Mouse (Mus musculus): ENCODE measurements around the gene St7l.

St7l gene

GRCm38 (mm10) chr3:104888585-104888984, 24.8 kb downstream of the St7l start:
- in situ Hi-C loops (cut with MboI; ENCODE audit: unreplicated experiment in 2 of 2) = no loop called here

- in situ Hi-C loops (cut with MboI; ENCODE audit: unreplicated experiment in 2 of 2) = no loop called here
Measured at GRCm38 (mm10) chr3:104896141-104896540, 32.3 kb downstream of the St7l start.

GRCm38 (mm10) chr3:104901154-104901553, 37.3 kb downstream of the St7l start:
- in situ Hi-C loops (cut with MboI; ENCODE audit: unreplicated experiment in 2 of 2) = no loop called here

- in situ Hi-C loops (cut with MboI; ENCODE audit: unreplicated experiment in 2 of 2) = no loop called here
Measured at GRCm38 (mm10) chr3:104905389-104905788, 41.6 kb downstream of the St7l start.

- in situ Hi-C loops (cut with MboI; ENCODE audit: unreplicated experiment in 2 of 2) = no loop called here
Measured at GRCm38 (mm10) chr3:104906007-104906406, 42.2 kb downstream of the St7l start.

GRCm38 (mm10) chr3:104909195-104909594, 45.4 kb downstream of the St7l start:
- in situ Hi-C loops (cut with MboI; ENCODE audit: unreplicated experiment in 2 of 2) = no loop called here

GRCm38 (mm10) chr3:104914986-104915385, 51.2 kb downstream of the St7l start:
- in situ Hi-C loops (cut with MboI; ENCODE audit: unreplicated experiment in 2 of 2) = no loop called here

GRCm38 (mm10) chr3:104929385-104929784, 65.6 kb downstream of the St7l start:
- in situ Hi-C loops (cut with MboI; ENCODE audit: unreplicated experiment in 2 of 2) = no loop called here

GRCm38 (mm10) chr3:104937728-104938305, 74.0 kb downstream of the St7l start:
- in situ Hi-C loops (cut with MboI; ENCODE audit: unreplicated experiment in 2 of 2) = no loop called here

- in situ Hi-C loops (cut with MboI; ENCODE audit: unreplicated experiment in 2 of 2) = no loop called here
Measured at GRCm38 (mm10) chr3:104938327-104938726, 74.5 kb downstream of the St7l start.

GRCm38 (mm10) chr3:104940691-104941090, 76.9 kb downstream of the St7l start:
- in situ Hi-C loops (cut with MboI; ENCODE audit: unreplicated experiment in 2 of 2) = no loop called here

GRCm38 (mm10) chr3:104942682-104943081, 78.9 kb downstream of the St7l start:
- in situ Hi-C loops (cut with MboI; ENCODE audit: unreplicated experiment in 2 of 2) = no loop called here

GRCm38 (mm10) chr3:104943333-104943732, 79.5 kb downstream of the St7l start:
- in situ Hi-C loops (cut with MboI; ENCODE audit: unreplicated experiment in 2 of 2) = no loop called here

GRCm38 (mm10) chr3:104944894-104945293, 81.1 kb downstream of the St7l start:
- in situ Hi-C loops (cut with MboI; ENCODE audit: unreplicated experiment in 2 of 2) = no loop called here

- in situ Hi-C loops (cut with MboI; ENCODE audit: unreplicated experiment in 2 of 2) = no loop called here
Measured at GRCm38 (mm10) chr3:104950926-104951325, 87.1 kb downstream of the St7l start.

- in situ Hi-C loops (cut with MboI; ENCODE audit: unreplicated experiment in 2 of 2) = no loop called here
Measured at GRCm38 (mm10) chr3:104952891-104953670, 89.3 kb downstream of the St7l start.

- in situ Hi-C loops (cut with MboI; ENCODE audit: unreplicated experiment in 2 of 2) = no loop called here
Measured at GRCm38 (mm10) chr3:104954137-104954536, 90.3 kb downstream of the St7l start.

GRCm38 (mm10) chr3:104954551-104954950, 90.7 kb downstream of the St7l start:
- in situ Hi-C loops (cut with MboI; ENCODE audit: unreplicated experiment in 2 of 2) = no loop called here

- in situ Hi-C loops (cut with MboI; ENCODE audit: unreplicated experiment in 2 of 2) = no loop called here
Measured at GRCm38 (mm10) chr3:104956131-104956581, 92.4 kb downstream of the St7l start.

GRCm38 (mm10) chr3:104960026-104961000, 96.5 kb downstream of the St7l start:
- in situ Hi-C loops (cut with MboI; ENCODE audit: unreplicated experiment in 2 of 2) = loop anchor here in 1 of 2 experiments (10.0 kb wide), 2 partner anchors 86 to 176 kb away; partner anchors contain the start of genes Fam19a3, Ppm1j and Rhoc

All from v-Abl transformed pro-B cells (cell line).